Mouse (Mus musculus) heart, embryonic 16.5 days (tissue): ENCODE results near the gene Pin1rt1. TPM values are rescaled to one million over a fixed set of nuclear protein-coding genes. Genes with fewer than 3 reads are reported as not detected.
A peak's percentile ranks its signal among the peaks of the same experiment; 100 is the strongest.

Experiments
- ATAC-seq: fragments of 200-750 bp; cut with Nextera tagmentation; replicated peaks from 2 replicates; pipeline ENCODE4 v1.8.0; 2017; ENCODE audit warnings: moderate number of reproducible peaks; ENCODE audit not compliant: insufficient read depth, low FRiP score; ENCODE audit errors: extremely low read depth
- H3K27ac ChIP-seq: fragments of 300-500 bp; sonication (generic); 2 replicates; pipeline ENCODE4 v1.5.1; 2014; ENCODE audit warnings: mild to moderate bottlenecking, low read length, control low read depth, moderate library complexity
- H3K27me3 ChIP-seq: fragments of 300-500 bp; sonication (generic); 2 replicates; pipeline ENCODE4 v1.6.1; 2014; ENCODE audit warnings: low read length, mixed read lengths; ENCODE audit not compliant: control insufficient read depth, insufficient read depth
- H3K36me3 ChIP-seq: fragments of 300-500 bp; sonication (generic); 2 replicates; pipeline ENCODE4 v1.6.1; 2014; ENCODE audit not compliant: control insufficient read depth, insufficient read depth
- H3K4me1 ChIP-seq: fragments of 300-500 bp; sonication (generic); 2 replicates; pipeline ENCODE4 v1.6.1; 2014; ENCODE audit warnings: low read length, mixed read lengths; ENCODE audit not compliant: control insufficient read depth, insufficient read depth
- H3K4me2 ChIP-seq: fragments of 300-500 bp; sonication (generic); 2 replicates; pipeline ENCODE4 v1.6.1; 2014; ENCODE audit warnings: low read depth, mild to moderate bottlenecking, control low read depth, low read length
- H3K4me3 ChIP-seq: fragments of 300-500 bp; sonication (generic); 2 replicates; pipeline ENCODE4 v1.5.1; 2014; ENCODE audit warnings: mild to moderate bottlenecking, control low read depth, low read length
- H3K9ac ChIP-seq: fragments of 300-500 bp; sonication (generic); 2 replicates; pipeline ENCODE4 v1.6.1; 2014; ENCODE audit warnings: low read length, control low read depth
- H3K9me3 ChIP-seq: fragments of 300-500 bp; sonication (generic); replicated peaks from 2 replicates; pipeline ENCODE4 v1.6.1; 2016; ENCODE audit warnings: low read length; ENCODE audit not compliant: control insufficient read depth
- WGBS: fragments of 180-500 bp; shearing (Covaris S2); extraction: QIAGEN DNeasy Blood & Tissue Kit; methylation state at CpG from one replicate; pipeline ENCODE4 v1.1.7; 2014; 5-methylcytosine and 5-hydroxymethylcytosine counted together
- polyA plus RNA-seq: library from polyadenylated mRNA; unstranded; fragments of >200 nt; fragmentation: Nextera tagmentation; extraction: Ambion mirVana; gene quantifications from 2 replicates; pipeline ENCODE4 v1.2.1, GENCODE M21; 2015

Pin1rt1 gene
- polyA plus RNA-seq, result not detected in 2 replicates

GRCm38 (mm10) chr2:104716279-104716678 is at the start of gene Pin1rt1:
TSS of gene Pin1rt1 (minus strand) at chr2:104716379.
- H3K27me3 ChIP-seq, result no peaks in the 10 kb centered on the region
- no peak for ATAC-seq
- H3K9me3 ChIP-seq, result no peaks in the 10 kb centered on the region
- no peaks in the 10 kb centered on the region for H3K4me1 ChIP-seq
- H3K36me3 ChIP-seq, result no peaks in the 10 kb centered on the region
- 90% methylated on average over 4 of the region's 4 CpGs for WGBS
- no peak within 1 kb of the TSS for H3K27ac ChIP-seq
- H3K4me2 ChIP-seq, result no peak within 1 kb of the TSS
- H3K4me3 ChIP-seq, result no peak within 1 kb of the TSS
- H3K9ac ChIP-seq, result no peak within 1 kb of the TSS

GRCm38 (mm10) chr2:104764018-104764417 is 47.8 kb upstream of the Pin1rt1 start:
- ATAC-seq, result no peak
- Histone ChIP-seq H3K4me1 (peaks cover 6% of the 10 kb centered on the region; the same call in 1 of the 2 replicates), H3K9me3 (no peaks in the 10 kb centered on the region), H3K9ac (no peak overlapping the region), H3K27ac (no peak overlapping the region), H3K27me3 (no peaks in the 10 kb centered on the region), H3K4me3 (no peak overlapping the region), H3K36me3 (peaks cover 19% of the 10 kb centered on the region; the same call in 1 of the 2 replicates), H3K4me2 (no peak overlapping the region)
- 76% methylated on average over 4 of the region's 4 CpGs for WGBS

- H3K4me3 ChIP-seq, result no peak overlapping the region
- H3K27me3 ChIP-seq, result no peaks in the 10 kb centered on the region
- H3K9me3 ChIP-seq, result no peaks in the 10 kb centered on the region
- H3K36me3 ChIP-seq, result peaks cover 14% of the 10 kb centered on the region; the same call in 1 of the 2 replicates
- no peak overlapping the region for H3K4me2 ChIP-seq
- no peak; the same call in 1 of the 2 replicates for ATAC-seq
- H3K27ac ChIP-seq, result peak overlapping the region; percentile 59
- H3K9ac ChIP-seq, result no peak overlapping the region
- WGBS, result 39% methylated on average over 8 of the region's 8 CpGs
- peaks cover 6% of the 10 kb centered on the region; the same call in 1 of the 2 replicates for H3K4me1 ChIP-seq
Measured at GRCm38 (mm10) chr2:104763134-104763703, 47.0 kb upstream of the Pin1rt1 start.

GRCm38 (mm10) chr2:104750611-104751010 is 34.4 kb upstream of the Pin1rt1 start:
- WGBS, result 62% methylated on average over 3 of the region's 3 CpGs
- H3K4me1 ChIP-seq, result no peaks in the 10 kb centered on the region
- no peaks in the 10 kb centered on the region for H3K27me3 ChIP-seq
- ATAC-seq, result no peak
- no peak overlapping the region for H3K27ac ChIP-seq
- H3K36me3 ChIP-seq, result no peaks in the 10 kb centered on the region
- no peak overlapping the region for H3K4me2 ChIP-seq
- H3K4me3 ChIP-seq, result no peak overlapping the region
- H3K9ac ChIP-seq, result no peak overlapping the region
- H3K9me3 ChIP-seq, result no peaks in the 10 kb centered on the region

GRCm38 (mm10) chr2:104748652-104749183 is 32.5 kb upstream of the Pin1rt1 start:
- H3K36me3 ChIP-seq, result no peaks in the 10 kb centered on the region
- H3K27ac ChIP-seq, result no peak overlapping the region
- no peak overlapping the region for H3K4me3 ChIP-seq
- no peaks in the 10 kb centered on the region; the same call in 1 of the 2 replicates for H3K27me3 ChIP-seq
- ATAC-seq, result no peak
- no peaks in the 10 kb centered on the region for H3K4me1 ChIP-seq
- H3K9ac ChIP-seq, result no peak overlapping the region
- no peaks in the 10 kb centered on the region for H3K9me3 ChIP-seq
- H3K4me2 ChIP-seq, result no peak overlapping the region
- WGBS, result 77% methylated on average over 5 of the region's 5 CpGs

GRCm38 (mm10) chr2:104746251-104746650 is 30.1 kb upstream of the Pin1rt1 start:
- H3K9ac ChIP-seq, result no peak overlapping the region
- no peaks in the 10 kb centered on the region for H3K36me3 ChIP-seq
- H3K27me3 ChIP-seq, result no peaks in the 10 kb centered on the region; the same call in 1 of the 2 replicates
- H3K27ac ChIP-seq, result no peak overlapping the region
- H3K4me2 ChIP-seq, result no peak overlapping the region
- 50% methylated on average over 8 of the region's 8 CpGs for WGBS
- H3K9me3 ChIP-seq, result no peaks in the 10 kb centered on the region
- no peak overlapping the region for H3K4me3 ChIP-seq
- H3K4me1 ChIP-seq, result no peaks in the 10 kb centered on the region
- ATAC-seq, result no peak

GRCm38 (mm10) chr2:104743971-104744370 is 27.8 kb upstream of the Pin1rt1 start:
- H3K9me3 ChIP-seq, result no peaks in the 10 kb centered on the region
- ATAC-seq, result no peak
- no peak overlapping the region for H3K4me2 ChIP-seq
- no peak overlapping the region for H3K27ac ChIP-seq
- WGBS, result 67% methylated on average over 5 of the region's 5 CpGs
- no peaks in the 10 kb centered on the region for H3K36me3 ChIP-seq
- H3K4me1 ChIP-seq, result no peaks in the 10 kb centered on the region
- H3K27me3 ChIP-seq, result no peaks in the 10 kb centered on the region; the same call in 1 of the 2 replicates
- H3K9ac ChIP-seq, result no peak overlapping the region
- H3K4me3 ChIP-seq, result no peak overlapping the region

GRCm38 (mm10) chr2:104743160-104743559 is 27.0 kb upstream of the Pin1rt1 start:
- Histone ChIP-seq H3K27ac (no peak overlapping the region), H3K4me3 (peak overlapping the region; percentile 65), H3K27me3 (no peaks in the 10 kb centered on the region; the same call in 1 of the 2 replicates), H3K4me1 (no peaks in the 10 kb centered on the region), H3K4me2 (peak overlapping the region; percentile 80), H3K9me3 (no peaks in the 10 kb centered on the region), H3K36me3 (no peaks in the 10 kb centered on the region), H3K9ac (peak overlapping the region; percentile 74)
- 14% methylated on average over 7 of the region's 7 CpGs for WGBS
- 0 out of 2 replicates have a peak, but pooled peaks have one; percentile 30 for ATAC-seq

GRCm38 (mm10) chr2:104742741-104743064 is 26.5 kb upstream of the Pin1rt1 start, which contains the start of gene Depdc7:
TSS of gene Depdc7 (minus strand) at chr2:104742878.
- Histone ChIP-seq H3K4me1 (no peaks in the 10 kb centered on the region), H3K9me3 (no peaks in the 10 kb centered on the region), H3K27me3 (no peaks in the 10 kb centered on the region; the same call in 1 of the 2 replicates), H3K27ac (no peak within 1 kb of the TSS), H3K9ac (peak within 1 kb of the TSS; percentile 74), H3K4me3 (peak within 1 kb of the TSS; percentile 65), H3K36me3 (no peaks in the 10 kb centered on the region), H3K4me2 (peak within 1 kb of the TSS; percentile 80)
- ATAC-seq, result peak; percentile 95
- 0% methylated on average over 31 of the region's 31 CpGs for WGBS
